Mouse (Mus musculus): ENCODE results near the gene Zfpm1. TPM values are rescaled to one million over a fixed set of nuclear protein-coding genes. Genes with fewer than 3 reads are reported as not detected.

Gene Zfpm1
- polyA plus RNA-seq, 1 experiment from 2014 or later, result 1.5 TPM

GRCm38 (mm10) chr8:122333531-122333930 lies 51.6 kb downstream of the Zfpm1 start:
- Histone ChIP-seq H3K9ac (no peak overlapping the region), H3K27me3 (replicated peaks) (peaks cover 41% of the 10 kb centered on the region), H3K27ac (no peak overlapping the region), H3K4me3 (no peak overlapping the region), H3K4me2 (no peak overlapping the region), H3K9me3 (no peaks in the 10 kb centered on the region), H3K36me3 (replicated peaks) (no peaks in the 10 kb centered on the region), H3K4me1 (peaks cover 33% of the 10 kb centered on the region)
- ATAC-seq (replicated peaks), result no peak
- WGBS, result 78% methylated on average over 7 of the region's 7 CpGs

DNA sequence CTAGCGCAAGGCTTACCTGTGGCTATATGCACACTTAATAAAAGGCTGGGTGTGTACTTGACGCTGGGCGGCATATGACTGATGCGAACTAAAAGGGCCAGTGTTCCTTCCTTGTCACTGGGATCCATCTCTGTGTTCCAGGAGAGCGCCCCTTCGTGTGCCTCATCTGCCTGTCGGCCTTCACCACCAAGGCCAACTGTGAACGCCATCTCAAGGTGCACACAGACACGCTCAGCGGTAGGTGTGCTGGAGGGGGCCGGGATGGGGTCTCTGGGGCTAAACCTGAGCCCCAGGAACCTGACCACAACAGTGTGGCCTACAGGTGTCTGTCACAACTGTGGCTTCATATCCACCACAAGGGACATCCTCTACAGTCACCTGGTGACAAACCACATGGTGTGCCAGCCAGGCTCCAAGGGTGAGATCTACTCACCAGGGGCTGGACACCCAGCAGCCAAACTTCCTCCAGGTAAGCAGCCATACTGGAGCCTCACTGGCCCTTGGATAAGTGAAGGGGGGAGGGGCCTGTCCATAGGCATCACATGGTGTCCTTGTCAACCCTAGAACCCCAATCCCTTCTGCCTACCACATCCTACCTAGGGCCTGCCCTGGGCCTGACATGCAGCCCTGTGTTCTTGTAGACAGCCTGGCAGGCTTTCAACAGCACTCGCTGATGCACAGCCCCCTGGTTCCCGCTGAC lies 53.0 kb downstream of the Zfpm1 start:
- Histone ChIP-seq H3K27ac (no peak overlapping the region), H3K27me3 (replicated peaks) (peaks cover 49% of the 10 kb centered on the region), H3K9me3 (no peaks in the 10 kb centered on the region), H3K9ac (peak overlapping the region; percentile 51; the same call in 1 of the 2 replicates), H3K4me2 (peak overlapping the region; percentile 77), H3K4me3 (peak overlapping the region; percentile 50; the same call in 1 of the 2 replicates), H3K36me3 (replicated peaks) (no peaks in the 10 kb centered on the region), H3K4me1 (peaks cover 24% of the 10 kb centered on the region)
- ATAC-seq (replicated peaks), result peak; percentile 8; the same call in 1 of the 2 replicates
- 80% methylated on average over 13 of the region's 13 CpGs for WGBS

- Histone ChIP-seq H3K4me1 (peaks cover 16% of the 10 kb centered on the region), H3K27me3 (replicated peaks) (peaks cover 49% of the 10 kb centered on the region), H3K9me3 (no peaks in the 10 kb centered on the region), H3K4me2 (peak overlapping the region; percentile 77), H3K36me3 (replicated peaks) (no peaks in the 10 kb centered on the region), H3K4me3 (peak overlapping the region; percentile 50), H3K27ac (0 out of 2 replicates have a peak overlapping the region, but pooled peaks have one; percentile 3), H3K9ac (peak overlapping the region; percentile 51)
- ATAC-seq (replicated peaks), result peak; percentile 27
- WGBS, result 7% methylated on average over 57 of the region's 57 CpGs
Observed at GRCm38 (mm10) chr8:122335638-122336250, 53.8 kb downstream of the Zfpm1 start.

GRCm38 (mm10) chr8:122336251-122336910 lies 54.4 kb downstream of the Zfpm1 start:
- peaks cover 49% of the 10 kb centered on the region for H3K27me3 ChIP-seq (replicated peaks)

DNA sequence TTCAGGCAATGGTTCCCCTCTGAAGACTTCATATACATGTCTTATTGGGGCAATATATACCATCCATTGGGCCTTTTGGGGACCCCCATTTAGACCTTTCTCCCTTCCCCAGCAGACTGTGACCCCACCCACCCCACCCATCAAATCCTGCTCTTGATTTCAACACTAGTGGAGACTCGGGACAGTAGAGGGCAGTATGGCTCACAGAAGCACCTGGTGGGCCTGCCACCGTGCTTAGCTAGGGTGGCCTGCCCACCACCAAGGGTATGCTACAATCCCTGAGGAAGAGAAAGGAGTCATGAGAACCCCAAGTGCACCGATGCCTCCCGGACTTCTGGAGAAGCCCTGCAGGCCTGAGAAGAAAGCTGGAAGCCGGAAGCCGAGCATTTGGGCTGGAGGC lies 56.9 kb downstream of the Zfpm1 start:
- ATAC-seq (replicated peaks), result no peak
- H3K4me3 ChIP-seq, result no peak overlapping the region
- peaks cover 63% of the 10 kb centered on the region for H3K27me3 ChIP-seq (replicated peaks)

More at GRCm38 (mm10) chr8:122336251-122336910, 54.4 kb downstream of the Zfpm1 start:
- WGBS, result 4% methylated on average over 81 of the region's 81 CpGs
- Histone ChIP-seq H3K4me2 (peak overlapping the region; percentile 77), H3K4me1 (peaks cover 16% of the 10 kb centered on the region), H3K9ac (peak overlapping the region; percentile 51), H3K36me3 (replicated peaks) (no peaks in the 10 kb centered on the region), H3K27ac (0 out of 2 replicates have a peak overlapping the region, but pooled peaks have one; percentile 3), H3K4me3 (peak overlapping the region; percentile 50), H3K9me3 (no peaks in the 10 kb centered on the region)
- ATAC-seq (replicated peaks), result peak; percentile 69

GRCm38 (mm10) chr8:122340761-122341160 lies 58.8 kb downstream of the Zfpm1 start:
- H3K9me3 ChIP-seq, result no peaks in the 10 kb centered on the region
- H3K4me1 ChIP-seq, result peaks cover 31% of the 10 kb centered on the region
- no peak overlapping the region for H3K9ac ChIP-seq
- 83% methylated on average over 3 of the region's 3 CpGs for WGBS
- no peak overlapping the region for H3K4me3 ChIP-seq
- peaks cover 50% of the 10 kb centered on the region for H3K27me3 ChIP-seq (replicated peaks)
- no peak overlapping the region for H3K27ac ChIP-seq
- no peaks in the 10 kb centered on the region for H3K36me3 ChIP-seq (replicated peaks)
- H3K4me2 ChIP-seq, result no peak overlapping the region
- ATAC-seq (replicated peaks), result no peak

More for the DNA sequence above, 56.9 kb downstream of the Zfpm1 start:
- Histone ChIP-seq H3K27ac (no peak overlapping the region), H3K9me3 (no peaks in the 10 kb centered on the region), H3K4me2 (no peak overlapping the region), H3K36me3 (replicated peaks) (no peaks in the 10 kb centered on the region), H3K9ac (no peak overlapping the region), H3K4me1 (peaks cover 31% of the 10 kb centered on the region)
- 53% methylated on average over 6 of the region's 6 CpGs for WGBS

DNA sequence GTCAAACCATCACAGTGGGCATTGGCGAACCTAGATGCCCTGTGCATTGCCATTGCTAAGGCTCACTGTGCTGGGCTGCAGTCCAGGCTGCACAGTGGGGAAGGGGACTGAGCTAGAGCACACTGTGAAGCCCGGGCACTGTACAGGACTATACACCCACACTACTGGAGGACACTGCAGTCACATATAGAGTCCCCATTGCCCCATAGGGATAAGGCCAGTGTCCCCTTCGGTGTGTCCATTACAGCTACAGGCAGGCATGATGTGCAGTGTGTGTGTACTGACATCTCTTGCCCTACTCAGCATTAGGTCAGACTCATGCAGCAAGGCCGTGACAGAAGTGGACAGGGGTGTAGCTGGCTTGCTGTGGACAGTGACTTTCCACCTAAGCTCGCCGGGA lies 59.8 kb downstream of the Zfpm1 start:
- WGBS, result 77% methylated on average over 6 of the region's 6 CpGs
- H3K27me3 ChIP-seq (replicated peaks), result peaks cover 45% of the 10 kb centered on the region

DNA sequence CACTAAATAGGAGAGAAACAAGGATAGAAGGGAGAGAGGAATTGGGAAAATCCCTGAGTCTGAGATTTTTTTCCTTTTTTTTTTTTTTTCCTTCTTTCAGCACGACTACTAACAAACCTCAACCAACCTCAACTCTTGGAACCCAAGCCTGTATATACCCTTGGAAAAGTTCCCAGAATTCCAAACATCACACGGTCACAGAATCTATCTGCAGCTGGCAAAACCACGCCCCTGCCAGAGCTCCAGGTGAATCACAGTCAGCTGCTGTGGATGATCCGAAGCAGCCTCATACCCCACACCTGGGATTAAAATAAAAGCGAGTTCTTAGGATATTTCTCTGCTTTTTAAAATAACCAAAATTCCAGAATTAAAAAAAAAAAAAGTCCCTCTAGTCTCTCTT lies 60.4 kb downstream of the Zfpm1 start:
- WGBS, result 52% methylated on average over 5 of the region's 5 CpGs
- Histone ChIP-seq H3K36me3 (replicated peaks) (no peaks in the 10 kb centered on the region), H3K4me2 (no peak overlapping the region), H3K27me3 (replicated peaks) (peaks cover 39% of the 10 kb centered on the region), H3K9ac (no peak overlapping the region), H3K4me3 (no peak overlapping the region), H3K4me1 (peaks cover 21% of the 10 kb centered on the region), H3K27ac (no peak overlapping the region), H3K9me3 (no peaks in the 10 kb centered on the region)
- ATAC-seq (replicated peaks), result no peak

More for the DNA sequence above, 59.8 kb downstream of the Zfpm1 start:
- Histone ChIP-seq H3K4me2 (no peak overlapping the region), H3K9me3 (no peaks in the 10 kb centered on the region), H3K4me3 (no peak overlapping the region), H3K9ac (no peak overlapping the region), H3K27ac (no peak overlapping the region), H3K4me1 (peaks cover 22% of the 10 kb centered on the region), H3K36me3 (replicated peaks) (no peaks in the 10 kb centered on the region)
- no peak for ATAC-seq (replicated peaks)

DNA sequence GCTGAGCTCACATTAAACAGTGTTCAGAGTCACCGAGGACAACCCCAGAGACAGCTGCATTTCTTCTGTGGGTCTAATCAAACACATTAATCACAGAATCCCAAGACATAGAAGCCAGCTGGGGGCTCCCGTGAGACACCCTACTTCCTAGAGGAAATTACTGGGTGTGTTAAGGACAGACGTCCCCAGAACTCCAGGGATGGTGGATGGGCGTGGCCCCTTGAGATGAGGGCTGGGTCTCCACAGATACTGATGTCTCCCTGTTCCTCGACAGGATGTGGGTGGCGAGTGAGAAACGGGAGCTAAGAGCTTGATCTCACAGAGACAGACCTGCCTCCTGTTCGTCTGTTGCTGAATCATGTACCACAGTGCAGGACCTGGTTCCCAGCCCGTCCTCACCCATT lies 60.9 kb downstream of the Zfpm1 start:
- Histone ChIP-seq H3K27ac (no peak overlapping the region), H3K36me3 (replicated peaks) (no peaks in the 10 kb centered on the region), H3K9me3 (no peaks in the 10 kb centered on the region), H3K4me3 (0 out of 2 replicates have a peak overlapping the region, but pooled peaks have one; percentile 18), H3K4me1 (peaks cover 24% of the 10 kb centered on the region), H3K9ac (no peak overlapping the region), H3K27me3 (replicated peaks) (peaks cover 38% of the 10 kb centered on the region), H3K4me2 (peak overlapping the region; percentile 44)
- no peak for ATAC-seq (replicated peaks)
- WGBS, result 6% methylated on average over 9 of the region's 9 CpGs

DNA sequence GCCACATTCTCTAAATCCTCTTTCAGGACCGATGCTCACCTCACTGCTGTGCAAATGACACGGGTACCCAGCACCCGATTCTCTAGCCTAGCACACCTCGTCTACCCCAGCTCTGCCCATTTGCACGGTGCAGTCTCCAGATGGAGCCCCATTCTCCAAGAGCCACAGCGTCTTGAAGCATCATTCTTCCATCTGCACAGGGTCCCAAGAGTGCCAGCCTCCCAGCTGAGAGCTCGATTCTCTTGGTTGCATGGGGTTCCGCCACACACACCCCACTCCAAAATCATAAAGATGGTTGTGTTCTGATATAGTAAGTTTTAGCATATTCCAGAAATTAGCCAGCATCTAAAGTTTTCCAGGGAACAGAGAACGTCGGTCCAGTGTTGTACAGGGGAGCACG lies 61.4 kb downstream of the Zfpm1 start:
- H3K9ac ChIP-seq, result 0 out of 2 replicates have a peak overlapping the region, but pooled peaks have one; percentile 4
- no peak overlapping the region for H3K27ac ChIP-seq
- no peaks in the 10 kb centered on the region for H3K36me3 ChIP-seq (replicated peaks)
- peak overlapping the region; percentile 44 for H3K4me2 ChIP-seq
- H3K4me1 ChIP-seq, result peaks cover 25% of the 10 kb centered on the region
- ATAC-seq (replicated peaks), result no peak
- WGBS, result 4% methylated on average over 11 of the region's 11 CpGs
- peaks cover 35% of the 10 kb centered on the region for H3K27me3 ChIP-seq (replicated peaks)
- H3K9me3 ChIP-seq, result no peaks in the 10 kb centered on the region
- peak overlapping the region; percentile 18 for H3K4me3 ChIP-seq

GRCm38 (mm10) chr8:122343758-122344157 lies 61.8 kb downstream of the Zfpm1 start:
- WGBS, result under 1% methylated on average over 14 of the region's 14 CpGs

GRCm38 (mm10) chr8:122344219-122344618 lies 62.3 kb downstream of the Zfpm1 start:
- H3K4me2 ChIP-seq, result no peak overlapping the region

More at GRCm38 (mm10) chr8:122343758-122344157, 61.8 kb downstream of the Zfpm1 start:
- Histone ChIP-seq H3K27ac (no peak overlapping the region), H3K36me3 (replicated peaks) (no peaks in the 10 kb centered on the region), H3K9ac (peak overlapping the region; percentile 4; the same call in 1 of the 2 replicates), H3K27me3 (replicated peaks) (peaks cover 31% of the 10 kb centered on the region), H3K9me3 (no peaks in the 10 kb centered on the region), H3K4me3 (peak overlapping the region; percentile 18), H3K4me1 (peaks cover 25% of the 10 kb centered on the region), H3K4me2 (peak overlapping the region; percentile 44)
- ATAC-seq (replicated peaks), result no peak

More at GRCm38 (mm10) chr8:122344219-122344618, 62.3 kb downstream of the Zfpm1 start:
- H3K36me3 ChIP-seq (replicated peaks), result no peaks in the 10 kb centered on the region
- H3K9ac ChIP-seq, result no peak overlapping the region
- no peaks in the 10 kb centered on the region for H3K9me3 ChIP-seq
- 0 out of 2 replicates have a peak, but pooled peaks have one; percentile 13 for ATAC-seq (replicated peaks)
- WGBS, result 0% methylated on average over 3 of the region's 5 CpGs
- H3K4me3 ChIP-seq, result no peak overlapping the region
- H3K27ac ChIP-seq, result no peak overlapping the region
- H3K4me1 ChIP-seq, result peaks cover 25% of the 10 kb centered on the region
- peaks cover 28% of the 10 kb centered on the region for H3K27me3 ChIP-seq (replicated peaks)

Measured in midbrain, embryonic 15.5 days (tissue).